Mouse (Mus musculus) neural tube, embryonic 14.5 days (tissue): Measurements from ENCODE around the gene Nod2. TPM values are rescaled to one million over a fixed set of nuclear protein-coding genes. Genes with fewer than 3 reads are reported as not detected.
A peak's percentile ranks its signal among the peaks of the same experiment; 100 is the strongest.

ENCODE experiments used
- ATAC-seq: fragments of 200-750 bp; cut with Nextera tagmentation; 2 replicates; pipeline ENCODE4 v1.8.0; 2017; ENCODE audit warnings: low read depth, mild to moderate bottlenecking, moderate TSS enrichment, moderate library complexity
- H3K27ac ChIP-seq: fragments of 300-500 bp; sonication (generic); 2 replicates; pipeline ENCODE4 v1.5.1; 2014; ENCODE audit warnings: low read depth, mild to moderate bottlenecking, control low read depth, low read length, moderate library complexity, mixed read lengths
- H3K27me3 ChIP-seq: fragments of 300-500 bp; sonication (generic); 2 replicates; pipeline ENCODE4 v1.6.1; 2014; ENCODE audit warnings: low read length; ENCODE audit not compliant: control insufficient read depth, insufficient read depth
- H3K36me3 ChIP-seq: fragments of 300-500 bp; sonication (generic); 2 replicates; pipeline ENCODE4 v1.6.1; 2014; ENCODE audit warnings: low read length, mixed read lengths; ENCODE audit not compliant: control insufficient read depth, insufficient read depth
- H3K4me1 ChIP-seq: fragments of 300-500 bp; sonication (generic); 2 replicates; pipeline ENCODE4 v1.6.1; 2014; ENCODE audit warnings: low read length; ENCODE audit not compliant: control insufficient read depth, insufficient read depth
- H3K4me2 ChIP-seq: fragments of 300-500 bp; sonication (generic); 2 replicates; pipeline ENCODE4 v1.6.1; 2014; ENCODE audit warnings: mild to moderate bottlenecking, low read depth, low read length, control low read depth
- H3K4me3 ChIP-seq: fragments of 300-500 bp; sonication (generic); 2 replicates; pipeline ENCODE4 v1.5.1; 2014; ENCODE audit warnings: low read depth, low read length, control low read depth, mixed read lengths
- H3K9ac ChIP-seq: fragments of 300-500 bp; sonication (generic); replicated peaks from 2 replicates; pipeline ENCODE4 v1.6.1; 2014; ENCODE audit warnings: low read depth, mild to moderate bottlenecking, control low read depth, low read length, mixed read lengths
- H3K9me3 ChIP-seq: fragments of 300-500 bp; sonication (generic); 2 replicates; pipeline ENCODE4 v1.6.1; 2016; ENCODE audit warnings: low read length; ENCODE audit not compliant: control insufficient read depth
- WGBS: fragments of 180-500 bp; shearing (Covaris S2); extraction: QIAGEN DNeasy Blood & Tissue Kit; methylation state at CpG from one replicate; pipeline ENCODE4 v1.1.7; 2014; 5-methylcytosine and 5-hydroxymethylcytosine counted together
- polyA plus RNA-seq: library from polyadenylated mRNA; unstranded; fragments of >200 nt; fragmentation: Nextera tagmentation; extraction: Ambion mirVana; gene quantifications from 2 replicates; pipeline ENCODE4 v1.2.1, GENCODE M21; 2014

Nod2 gene
- polyA plus RNA-seq, 1 experiment from 2014 or later, result 0.09 TPM

DNA sequence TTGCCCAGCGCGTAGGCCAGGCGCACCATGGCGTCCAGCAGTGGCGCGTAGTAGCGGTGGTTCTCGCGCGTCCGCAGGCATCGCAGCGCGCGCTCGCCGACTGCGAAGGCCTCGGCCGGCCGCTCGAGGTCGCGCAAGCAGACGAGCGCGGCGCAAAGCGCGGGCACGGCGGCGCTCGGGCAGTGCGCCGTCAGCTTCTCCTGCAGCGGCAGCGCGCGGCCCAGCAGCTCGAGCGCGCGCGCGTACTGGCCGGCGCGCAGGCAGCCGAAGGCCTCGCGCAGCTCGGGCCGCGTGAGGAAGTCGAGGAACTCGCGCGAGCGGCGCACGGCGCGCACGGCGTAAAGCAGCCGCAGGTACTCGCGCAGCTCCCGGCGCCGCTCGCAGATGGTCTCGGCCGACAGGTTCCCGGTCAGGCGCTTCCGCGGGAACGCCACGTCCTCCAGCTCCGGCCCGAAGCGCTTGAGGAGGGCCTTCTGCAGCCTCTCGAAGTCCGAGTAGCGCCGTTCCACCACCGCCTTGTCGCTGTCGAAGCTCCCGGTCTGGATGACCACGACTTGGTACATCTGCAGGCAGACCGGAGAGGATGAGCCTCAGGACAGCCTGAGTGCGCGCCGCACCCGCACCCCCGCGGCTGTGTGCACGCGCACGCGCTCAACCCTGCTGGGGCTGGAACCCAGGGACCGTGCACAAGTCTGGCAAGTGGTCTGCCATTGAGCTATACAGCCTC, 19.7 kb upstream of the Nod2 start:
- Histone ChIP-seq H3K9ac (peak overlapping the region; percentile 68), H3K4me1 (no peaks in the 10 kb centered on the region; the same call in 1 of the 2 replicates), H3K9me3 (no peaks in the 10 kb centered on the region), H3K27ac (peak overlapping the region; percentile 80), H3K36me3 (no peaks in the 10 kb centered on the region), H3K27me3 (no peaks in the 10 kb centered on the region), H3K4me2 (peak overlapping the region; percentile 91), H3K4me3 (peak overlapping the region; percentile 49)
- ATAC-seq, result peak; percentile 93
- under 1% methylated on average over 95 of the region's 105 CpGs for WGBS

DNA sequence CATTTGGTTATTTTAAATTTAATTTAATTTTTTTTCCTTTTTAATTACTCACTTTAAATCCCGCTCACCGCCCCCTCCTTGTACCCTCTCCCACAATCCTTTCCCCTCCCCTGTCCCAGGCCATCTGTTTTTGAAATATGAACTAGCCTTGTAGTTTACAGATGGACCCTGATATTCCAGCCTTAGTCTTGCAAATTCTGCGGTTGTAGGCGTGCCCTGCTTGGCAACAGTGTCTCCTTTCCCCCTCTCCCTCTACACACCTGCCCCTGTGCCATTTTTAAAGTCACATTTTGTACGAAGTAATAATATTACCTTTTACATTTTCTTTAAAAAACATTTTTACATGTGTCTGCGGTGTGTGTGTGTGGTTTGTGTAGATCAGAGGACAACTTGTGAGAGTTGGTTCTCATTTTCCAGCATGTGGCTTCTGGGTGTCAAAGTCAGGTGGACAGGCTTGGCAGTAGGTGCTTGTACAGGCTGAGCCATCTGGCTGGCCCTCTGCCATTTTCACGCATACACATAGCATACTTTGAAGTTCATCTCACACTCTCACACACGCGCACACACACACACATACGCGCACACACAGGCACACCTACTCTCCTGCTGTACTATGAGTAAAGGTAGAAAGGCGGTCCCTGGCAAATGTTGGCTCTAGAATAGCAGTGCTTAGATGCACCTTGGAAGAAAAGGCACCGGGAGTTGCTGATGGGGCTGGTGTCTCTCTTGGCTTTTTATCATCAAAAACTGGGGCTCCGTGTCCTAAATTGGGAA, 18.9 kb upstream of the Nod2 start:
- no peak overlapping the region for H3K27ac ChIP-seq
- H3K9me3 ChIP-seq, result no peaks in the 10 kb centered on the region
- WGBS, result 68% methylated on average over 14 of the region's 14 CpGs
- H3K4me2 ChIP-seq, result peak overlapping the region; percentile 91
- no peaks in the 10 kb centered on the region for H3K36me3 ChIP-seq
- peak overlapping the region; percentile 49 for H3K4me3 ChIP-seq
- H3K27me3 ChIP-seq, result no peaks in the 10 kb centered on the region
- peak overlapping the region; percentile 68 for H3K9ac ChIP-seq
- ATAC-seq, result no peak
- H3K4me1 ChIP-seq, result no peaks in the 10 kb centered on the region; the same call in 1 of the 2 replicates

GRCm38 (mm10) chr8:88630225-88630624, 16.9 kb upstream of the Nod2 start:
- Histone ChIP-seq H3K9ac (no peak overlapping the region), H3K27ac (no peak overlapping the region), H3K9me3 (no peaks in the 10 kb centered on the region), H3K4me1 (no peaks in the 10 kb centered on the region; the same call in 1 of the 2 replicates), H3K4me2 (no peak overlapping the region), H3K4me3 (no peak overlapping the region), H3K36me3 (no peaks in the 10 kb centered on the region), H3K27me3 (no peaks in the 10 kb centered on the region)
- ATAC-seq, result no peak
- 73% methylated on average over 4 of the region's 4 CpGs for WGBS

DNA sequence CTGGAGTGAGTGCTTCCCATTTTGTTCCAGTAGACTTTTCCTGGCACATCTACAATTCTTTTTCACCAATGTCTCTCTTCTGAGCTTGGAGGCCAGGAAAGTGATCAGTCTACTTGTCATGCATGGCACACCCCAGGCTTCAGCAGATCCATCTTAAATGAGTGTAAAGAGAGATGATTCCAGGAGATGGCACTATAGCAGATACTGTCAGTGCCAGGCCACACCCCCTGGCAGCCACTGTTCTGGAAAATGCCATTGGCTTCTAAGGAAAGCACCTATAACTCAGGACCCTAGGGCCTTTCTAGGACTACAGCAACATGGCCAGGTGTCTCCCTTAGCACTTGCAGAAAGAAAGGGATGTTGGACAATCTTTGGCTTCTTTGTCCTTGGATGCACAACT, 16.0 kb upstream of the Nod2 start:
- ATAC-seq, result no peak

DNA sequence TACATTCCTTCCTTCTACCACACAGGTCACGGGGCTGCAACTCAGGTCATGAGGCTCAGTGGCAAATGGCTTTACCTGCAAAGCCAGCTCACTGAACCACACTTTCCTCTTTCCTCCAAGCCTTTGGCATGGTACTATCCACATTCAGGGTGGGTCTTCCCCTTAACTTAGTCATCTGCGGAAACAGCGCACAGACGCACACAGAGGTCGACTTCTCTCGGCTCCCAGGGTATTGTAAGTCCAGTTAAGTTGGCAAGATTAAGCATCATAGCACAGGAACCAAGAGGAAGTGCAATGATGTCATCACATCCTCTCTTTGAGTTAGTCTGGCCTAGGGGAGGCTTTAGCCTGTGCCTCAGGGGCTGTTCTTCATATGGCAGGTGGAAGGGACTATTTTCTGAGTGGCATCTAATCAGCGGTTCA, 13.8 kb upstream of the Nod2 start:
- Histone ChIP-seq H3K36me3 (no peaks in the 10 kb centered on the region), H3K4me1 (no peaks in the 10 kb centered on the region), H3K27me3 (no peaks in the 10 kb centered on the region), H3K9ac (no peak overlapping the region), H3K9me3 (no peaks in the 10 kb centered on the region), H3K4me2 (no peak overlapping the region), H3K27ac (no peak overlapping the region), H3K4me3 (no peak overlapping the region)
- 86% methylated on average over 7 of the region's 7 CpGs for WGBS
- no peak for ATAC-seq

More for the DNA sequence above, 16.0 kb upstream of the Nod2 start:
- Histone ChIP-seq H3K9me3 (no peaks in the 10 kb centered on the region), H3K4me1 (no peaks in the 10 kb centered on the region; the same call in 1 of the 2 replicates), H3K27me3 (no peaks in the 10 kb centered on the region), H3K4me3 (no peak overlapping the region), H3K27ac (no peak overlapping the region), H3K4me2 (no peak overlapping the region), H3K36me3 (no peaks in the 10 kb centered on the region), H3K9ac (no peak overlapping the region)

- no peak within 1 kb of the TSS for H3K4me2 ChIP-seq
- H3K4me3 ChIP-seq, result no peak within 1 kb of the TSS
- no peak within 1 kb of the TSS for H3K9ac ChIP-seq
- H3K27ac ChIP-seq, result no peak within 1 kb of the TSS
- H3K4me1 ChIP-seq, result no peaks in the 10 kb centered on the region
- no peaks in the 10 kb centered on the region for H3K9me3 ChIP-seq
- no peaks in the 10 kb centered on the region for H3K27me3 ChIP-seq
- ATAC-seq, result no peak
- WGBS, result 81% methylated on average over 14 of the region's 14 CpGs
- no peaks in the 10 kb centered on the region for H3K36me3 ChIP-seq
Measured at GRCm38 (mm10) chr8:88635474-88636397, 11.4 kb upstream of the Nod2 start, which contains the start of gene Snx20. TSS of gene Snx20 (minus strand) at chr8:88636128.

- 68% methylated on average over 9 of the region's 9 CpGs for WGBS
- H3K9ac ChIP-seq, result no peak overlapping the region
- H3K27ac ChIP-seq, result no peak overlapping the region
- no peak overlapping the region for H3K4me2 ChIP-seq
- H3K4me1 ChIP-seq, result no peaks in the 10 kb centered on the region
- H3K9me3 ChIP-seq, result no peaks in the 10 kb centered on the region
- ATAC-seq, result no peak
- no peaks in the 10 kb centered on the region for H3K27me3 ChIP-seq
- no peak overlapping the region for H3K4me3 ChIP-seq
- H3K36me3 ChIP-seq, result no peaks in the 10 kb centered on the region
Measured at GRCm38 (mm10) chr8:88637092-88638000, 9.8 kb upstream of the Nod2 start.

GRCm38 (mm10) chr8:88638908-88639307, 8.2 kb upstream of the Nod2 start:
- no peaks in the 10 kb centered on the region for H3K27me3 ChIP-seq
- 99% methylated on average over 3 of the region's 3 CpGs for WGBS
- no peak for ATAC-seq
- H3K4me1 ChIP-seq, result no peaks in the 10 kb centered on the region
- no peak overlapping the region for H3K4me2 ChIP-seq
- no peaks in the 10 kb centered on the region for H3K36me3 ChIP-seq
- H3K9me3 ChIP-seq, result no peaks in the 10 kb centered on the region
- no peak overlapping the region for H3K27ac ChIP-seq
- H3K9ac ChIP-seq, result no peak overlapping the region
- H3K4me3 ChIP-seq, result no peak overlapping the region
